Mouse (Mus musculus) lung, postnatal 0 days (tissue): Measurements from ENCODE around the gene Olfr615.
"Not testable (repeated sequence)": the region's sequence is repeated elsewhere in the genome, so short reads cannot be mapped to it uniquely, and the experiment has no call there.

Source experiments
- CTCF ChIP-seq: IDR thresholded peaks from 2 replicates; pipeline ENCODE4 v1.5.1; 2016; ENCODE audit warnings: antibody characterized with exemption, mild to moderate bottlenecking
- EP300 ChIP-seq: IDR thresholded peaks from 2 replicates; pipeline ENCODE4 v1.6.1; 2016; ENCODE audit warnings: antibody characterized with exemption, mild to moderate bottlenecking, control low read depth

DNA sequence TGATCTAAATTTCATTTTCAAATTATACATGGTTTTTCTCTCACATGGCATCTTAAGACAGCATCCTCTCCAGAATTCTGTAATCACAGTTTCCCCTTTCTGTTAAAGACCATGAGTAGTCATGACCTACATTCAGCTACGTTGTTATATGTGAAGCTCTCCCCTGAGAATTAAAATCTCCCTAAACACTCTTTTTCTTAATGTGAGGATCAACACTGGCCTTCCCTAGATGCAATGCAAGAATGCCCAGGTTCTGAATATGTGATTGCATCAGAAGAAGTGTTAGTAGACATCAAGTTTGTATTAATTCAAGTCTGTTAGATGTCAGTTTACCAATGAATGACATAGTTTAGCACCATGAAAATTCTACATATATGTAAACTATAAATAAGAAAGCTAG, 35.1 kb upstream of the Olfr615 start, which contains the start of gene Olfr611:
- TF ChIP-seq CTCF, EP300: not testable (repeated sequence)
